ENCODE assay signal across 15 mouse cellular contexts in the genomic region with DNA sequence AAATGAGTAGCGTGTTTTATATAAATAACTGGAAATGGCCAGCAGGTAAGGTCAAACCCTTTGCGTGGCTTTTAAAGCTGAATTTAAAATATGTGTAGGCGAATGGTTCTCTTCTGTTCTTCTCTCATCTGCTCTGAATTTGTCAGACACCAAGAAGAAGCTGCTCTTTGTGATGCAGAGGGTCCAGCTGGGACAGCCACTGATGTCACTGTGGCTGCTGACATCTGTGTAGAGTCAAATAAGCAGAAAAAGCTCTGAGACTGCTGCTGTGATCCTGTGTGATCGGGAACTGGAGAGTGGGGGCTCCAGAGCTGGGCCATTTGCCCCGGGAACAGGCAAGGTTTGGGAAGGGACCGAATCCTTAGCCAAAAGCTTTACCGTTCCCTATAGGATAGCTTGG.
"Had no signal": no experiment of that assay in that cellular context is flagged by ENCODE, and none has a peak within 500 bp of the region (broad histone marks: within the 10 kb centered on the region; RNA-seq: fewer than 3 reads in every experiment).

No protein-coding gene starts in this region.

- H3K36me3 ChIP-seq: intestine, embryonic 15.5 days; kidney, embryonic 15.5 days; liver, embryonic 13.5 days had no signal

- H3K9ac ChIP-seq: intestine, embryonic 15.5 days; kidney, embryonic 15.5 days; liver, embryonic 13.5 days had no signal

- H3K27me3 ChIP-seq: intestine, embryonic 15.5 days; kidney, embryonic 15.5 days; liver, embryonic 13.5 days had no signal

- H3K4me2 ChIP-seq: intestine, embryonic 15.5 days; kidney, embryonic 15.5 days; liver, embryonic 13.5 days; midbrain, embryonic 11.5 days had no signal

- H3K4me1 ChIP-seq: liver, embryonic 13.5 days had no signal

- H3K9me3 ChIP-seq: intestine, embryonic 15.5 days; kidney, embryonic 15.5 days; liver, embryonic 13.5 days had no signal

- H3K27ac ChIP-seq: intestine, embryonic 15.5 days; kidney, embryonic 15.5 days; liver, embryonic 13.5 days had no signal

- H3K4me3 ChIP-seq: intestine, embryonic 15.5 days; kidney, embryonic 15.5 days; liver, embryonic 13.5 days had no signal

- DNase-seq: kidney, adult 11 months; kidney, adult 8-10 months; kidney, postnatal 10 days; kidney, postnatal 36 days; liver, embryonic 13.5 days; lung, adult 2 months; lung, postnatal 14 days; lung, postnatal 4 days; midbrain, embryonic 14.5 days; thymus, adult 2 months; thymus, postnatal 14 days; thymus, postnatal 4 days had no signal

- ATAC-seq: intestine, embryonic 15.5 days had no signal
